Mouse (Mus musculus): ENCODE results near the gene Cntn1.

GRCm38 (mm10) chr15:92347426-92347825, 296.5 kb downstream of the Cntn1 start:
- TF ChIP-seq CTCF (IDR thresholded peaks at IDR 0.05; ENCODE audit: insufficient read depth, low read length): no peak
- TF ChIP-seq POLR2A (IDR thresholded peaks at IDR 0.05; ENCODE audit: borderline replicate concordance, extremely low read depth, low read depth, low read length): no peak

Data from lung, adult 2 months (tissue).